Mouse (Mus musculus) embryonic fibroblast, embryonic 13.5 days (primary cell): Measurements from ENCODE around the gene Gm17535.
"Not testable (repeated sequence)": the region's sequence is repeated elsewhere in the genome, so short reads cannot be mapped to it uniquely, and the experiment has no call there.

ENCODE experiments used
- CTCF ChIP-seq: IDR thresholded peaks from 2 replicates; pipeline ENCODE4 v1.5.1; 2011; ENCODE audit warnings: mild to moderate bottlenecking, control low read depth, low read length, moderate library complexity, borderline replicate concordance; ENCODE audit not compliant: insufficient read depth
- POLR2A ChIP-seq: IDR thresholded peaks from 2 replicates; pipeline ENCODE4 v1.6.1; 2011; ENCODE audit warnings: low read depth, mild to moderate bottlenecking, control low read depth, low read length, moderate library complexity

DNA sequence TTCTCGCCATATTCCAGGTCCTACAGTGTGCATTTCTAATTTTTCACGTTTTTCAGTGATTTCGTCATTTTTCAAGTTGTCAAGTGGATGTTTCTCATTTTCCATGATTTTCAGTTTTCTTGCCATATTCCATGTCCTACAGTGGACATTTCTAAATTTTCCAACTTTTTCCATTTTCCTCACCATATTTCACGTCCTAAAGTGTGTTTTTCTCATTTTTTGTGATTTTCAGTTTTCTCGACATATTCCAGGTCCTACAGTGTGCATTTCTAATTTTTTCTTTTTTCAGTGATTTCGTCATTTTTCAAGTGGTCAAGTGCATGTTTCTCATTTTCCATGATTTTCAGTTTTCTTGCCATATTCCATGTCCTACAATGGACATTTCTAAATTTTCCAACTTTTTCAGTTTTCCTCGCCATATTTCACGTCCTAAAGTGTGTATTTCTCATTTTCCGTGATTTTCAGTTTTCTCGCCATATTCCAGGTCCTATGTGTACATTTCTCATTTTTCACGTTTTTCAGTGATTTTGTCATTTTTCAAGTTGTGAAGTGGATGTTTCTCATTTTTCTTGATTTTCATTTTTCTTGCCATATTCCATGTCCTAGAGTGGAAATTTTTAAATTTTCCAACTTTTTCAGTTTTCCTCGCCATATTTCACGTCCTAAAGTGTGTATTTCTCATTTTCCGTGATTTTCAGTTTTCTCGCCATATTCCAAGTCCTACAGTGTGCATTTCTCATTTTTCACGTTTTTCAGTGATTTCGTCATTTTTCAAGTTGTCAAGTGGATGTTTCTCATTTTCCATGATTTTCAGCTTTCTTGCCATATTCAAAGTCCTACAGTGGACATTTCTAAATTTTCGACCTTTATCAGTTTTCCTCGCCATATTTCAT, 14.3 kb upstream of the Gm17535 start:
- not testable (repeated sequence) for TF ChIP-seq CTCF, POLR2A
